Mouse (Mus musculus): Measurements from ENCODE around the gene Cts3.
"Not testable (repeated sequence)": the region's sequence is repeated elsewhere in the genome, so short reads cannot be mapped to it uniquely, and the experiment has no call there.

The Cts3 gene

DNA sequence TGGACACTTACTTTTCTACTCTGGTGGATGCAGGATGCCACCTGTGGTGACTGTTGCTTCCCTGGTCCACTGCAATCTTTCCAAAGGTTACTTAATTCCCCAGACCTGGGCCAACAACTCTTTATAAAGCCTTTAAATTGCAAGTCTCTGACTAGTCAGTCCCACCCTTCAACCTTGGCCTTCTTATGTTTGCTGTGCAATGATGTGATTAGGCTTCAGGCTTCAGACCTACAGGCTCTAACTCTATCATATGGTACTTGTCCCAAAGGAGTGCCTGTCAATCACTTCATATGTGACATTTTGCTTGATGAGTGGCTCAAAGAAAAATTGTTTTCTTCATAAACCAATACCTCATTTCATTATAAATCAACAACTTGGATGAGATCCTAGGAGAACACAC is at the start of gene Cts3:
Gene Cts3, minus strand, starts transcription at position 101 of the 400 bp plus-strand sequence.
- ATAC-seq (ENCODE audit: insufficient number of reproducible peaks, low FRiP score, low TSS enrichment), result no peak

- not testable (repeated sequence) for ATAC-seq (ENCODE audit: insufficient number of reproducible peaks, low FRiP score, low TSS enrichment)
These were observed 1.9 kb downstream of the Cts3 start, which contains the start of gene Gm49352 for GRCm38 (mm10) chr13:61568074-61568473. Gene Gm49352 (minus strand): TSS chr13:61568174.

- no peak for ATAC-seq (ENCODE audit: insufficient number of reproducible peaks, low FRiP score, low TSS enrichment)
These were observed 28.3 kb downstream of the Cts3 start, which contains the start of gene Ctsm for GRCm38 (mm10) chr13:61541631-61542030. Gene Ctsm (minus strand): TSS chr13:61541839.
